Mouse (Mus musculus) small intestine, adult 2 months (tissue): Measurements from ENCODE around the gene Espn. TPM values are rescaled to one million over a fixed set of nuclear protein-coding genes. Genes with fewer than 3 reads are reported as not detected.

Experiments
- H3K27ac ChIP-seq: fragments of 200-500 bp; 2 replicates; pipeline ENCODE4 v1.5.1; 2012; ENCODE audit warnings: low read depth, low read length, control low read depth, inconsistent platforms; ENCODE audit not compliant: insufficient read depth
- H3K27me3 ChIP-seq: fragments of 200-500 bp; 2 replicates; pipeline ENCODE4 v1.6.1; 2012; ENCODE audit warnings: mild to moderate bottlenecking, moderate library complexity, low read length, inconsistent platforms; ENCODE audit not compliant: control insufficient read depth, insufficient read depth
- H3K36me3 ChIP-seq: fragments of 200-500 bp; 2 replicates; pipeline ENCODE4 v1.6.1; 2012; ENCODE audit warnings: mild to moderate bottlenecking, low read length, control low read depth, inconsistent platforms; ENCODE audit not compliant: control insufficient read depth, insufficient read depth
- H3K4me1 ChIP-seq: fragments of 200-500 bp; 2 replicates; pipeline ENCODE4 v1.6.1; 2012; ENCODE audit warnings: low read length, inconsistent platforms, mixed read lengths; ENCODE audit not compliant: control insufficient read depth, insufficient read depth, insufficient read length
- H3K4me3 ChIP-seq: fragments of 200-500 bp; 2 replicates; pipeline ENCODE4 v1.5.1; 2012; ENCODE audit warnings: low read depth, mild to moderate bottlenecking, control low read depth, inconsistent platforms, low read length, moderate library complexity
- CTCF ChIP-seq: fragments of 200-500 bp; IDR thresholded peaks from 2 replicates; pipeline ENCODE4 v1.5.1; 2012; ENCODE audit warnings: low read depth, mild to moderate bottlenecking, control low read depth, inconsistent platforms, low read length, moderate library complexity, mixed read lengths; ENCODE audit not compliant: insufficient replicate concordance, insufficient read length; ENCODE audit errors: extremely low read depth
- POLR2A ChIP-seq: fragments of 200-500 bp; IDR thresholded peaks from 2 replicates; pipeline ENCODE4 v1.6.1; 2012; ENCODE audit warnings: low read depth, mild to moderate bottlenecking, control low read depth, inconsistent platforms, low read length, moderate library complexity
- WGBS: fragments of 180-500 bp; shearing (Covaris S2); methylation state at CpG from one replicate; pipeline ENCODE4 v1.1.7; 2018; 5-methylcytosine and 5-hydroxymethylcytosine counted together
- polyA plus RNA-seq: library from polyadenylated mRNA; depleted of rRNA; stranded (reverse); fragments of >200 nt; gene quantifications from 2 replicates; pipeline ENCODE4 v1.2.3, GENCODE M21; 2012

Espn gene
- polyA plus RNA-seq, 1 experiment, result 572 TPM

GRCm38 (mm10) chr4:152190701-152191100, 38.5 kb upstream of the Espn start:
- no peaks in the 10 kb centered on the region for H3K36me3 ChIP-seq
- H3K4me3 ChIP-seq, result no peak overlapping the region
- peaks cover 27% of the 10 kb centered on the region for H3K4me1 ChIP-seq
- TF ChIP-seq POLR2A (no peak), CTCF (no peak)
- H3K27me3 ChIP-seq, result no peaks in the 10 kb centered on the region
- WGBS, result 66% methylated on average over 5 of the region's 5 CpGs
- H3K27ac ChIP-seq, result no peak overlapping the region; the same call in 1 of the 2 replicates

DNA sequence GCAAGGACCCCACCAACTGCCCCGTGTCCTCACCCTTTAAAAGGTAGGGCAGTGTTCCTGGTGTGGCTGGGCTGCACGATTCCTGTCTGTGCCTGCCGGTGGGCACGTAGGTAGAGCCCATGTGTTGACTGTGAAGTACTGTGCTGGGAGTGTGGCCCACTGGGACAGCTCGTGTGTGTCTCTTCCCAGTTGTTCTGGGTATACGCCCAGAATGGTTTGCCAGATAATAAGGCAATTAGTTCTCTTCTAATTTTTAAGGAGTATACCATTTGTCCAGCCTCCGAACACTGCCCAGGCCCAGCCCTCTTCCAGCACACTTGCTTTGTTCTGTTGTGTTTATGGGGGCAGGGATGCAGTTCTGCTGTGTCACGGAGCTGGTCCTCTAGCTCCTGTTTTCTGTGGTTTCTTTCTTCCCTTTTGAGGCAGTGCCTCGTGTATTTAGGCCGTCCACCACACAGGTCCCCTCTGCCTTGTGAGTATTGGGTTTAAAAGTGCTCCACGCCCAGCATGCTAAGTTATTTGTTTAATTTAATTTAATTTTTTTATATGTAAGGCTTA, 38.0 kb upstream of the Espn start:
- no peak for TF ChIP-seq CTCF
- no peak for TF ChIP-seq POLR2A
- no peaks in the 10 kb centered on the region for H3K36me3 ChIP-seq
- H3K27ac ChIP-seq, result peak overlapping the region; percentile 63
- no peaks in the 10 kb centered on the region for H3K27me3 ChIP-seq
- peaks cover 29% of the 10 kb centered on the region for H3K4me1 ChIP-seq
- no peak overlapping the region for H3K4me3 ChIP-seq
- WGBS, result 74% methylated on average over 11 of the region's 11 CpGs

GRCm38 (mm10) chr4:152189691-152190090, 37.5 kb upstream of the Espn start:
- Histone ChIP-seq H3K4me3 (no peak overlapping the region), H3K27ac (peak overlapping the region; percentile 63), H3K4me1 (peaks cover 31% of the 10 kb centered on the region), H3K36me3 (no peaks in the 10 kb centered on the region), H3K27me3 (no peaks in the 10 kb centered on the region)
- 67% methylated on average over 4 of the region's 4 CpGs for WGBS
- TF ChIP-seq POLR2A, result no peak

DNA sequence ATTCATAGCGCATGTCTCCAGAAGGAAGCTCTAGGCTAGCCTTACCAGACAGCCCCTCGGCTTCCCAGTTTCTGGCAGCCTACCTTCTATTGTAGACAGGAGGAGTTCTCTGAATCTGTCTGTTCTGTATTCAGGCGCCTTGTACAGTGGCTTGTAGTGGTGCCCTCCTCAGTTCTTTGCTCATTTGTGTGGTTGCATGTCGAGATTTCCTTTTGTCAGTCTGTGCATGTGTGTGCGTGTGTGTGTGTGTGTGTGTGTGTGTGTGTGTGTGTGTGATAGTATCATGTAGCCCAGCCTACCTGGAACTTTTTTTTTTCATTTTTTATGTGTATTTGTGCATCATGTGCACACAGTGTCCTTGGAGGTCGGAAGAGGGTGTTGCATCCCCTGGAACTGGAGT, 36.9 kb upstream of the Espn start:
- Histone ChIP-seq H3K27me3 (no peaks in the 10 kb centered on the region), H3K27ac (no peak overlapping the region; the same call in 1 of the 2 replicates), H3K36me3 (no peaks in the 10 kb centered on the region), H3K4me1 (peaks cover 26% of the 10 kb centered on the region), H3K4me3 (no peak overlapping the region)
- TF ChIP-seq CTCF (no peak), POLR2A (no peak)
- 87% methylated on average over 6 of the region's 6 CpGs for WGBS

- Histone ChIP-seq H3K4me1 (peaks cover 26% of the 10 kb centered on the region), H3K27ac (no peak overlapping the region), H3K27me3 (no peaks in the 10 kb centered on the region), H3K36me3 (0 out of 2 replicates have a peak, but pooled peaks cover under 1% of the 10 kb centered on the region), H3K4me3 (no peak overlapping the region)
- WGBS, result 92% methylated on average over 2 of the region's 2 CpGs
- TF ChIP-seq CTCF (no peak), POLR2A (no peak)
These were observed 36.5 kb upstream of the Espn start for GRCm38 (mm10) chr4:152188651-152189050.

GRCm38 (mm10) chr4:152187142-152187541, 35.0 kb upstream of the Espn start:
- no peak overlapping the region for H3K27ac ChIP-seq
- H3K4me1 ChIP-seq, result peaks cover 23% of the 10 kb centered on the region
- no peaks in the 10 kb centered on the region for H3K27me3 ChIP-seq
- H3K4me3 ChIP-seq, result no peak overlapping the region
- TF ChIP-seq POLR2A, result no peak
- no peak for TF ChIP-seq CTCF
- H3K36me3 ChIP-seq, result 0 out of 2 replicates have a peak, but pooled peaks cover 2% of the 10 kb centered on the region
- 80% methylated on average over 9 of the region's 9 CpGs for WGBS

- WGBS, result 70% methylated on average over 14 of the region's 14 CpGs
- TF ChIP-seq CTCF, result no peak
- TF ChIP-seq POLR2A, result no peak
- peak overlapping the region; percentile 7; the same call in 1 of the 2 replicates for H3K4me3 ChIP-seq
- H3K27me3 ChIP-seq, result no peaks in the 10 kb centered on the region
- 0 out of 2 replicates have a peak, but pooled peaks cover 2% of the 10 kb centered on the region for H3K36me3 ChIP-seq
- peaks cover 23% of the 10 kb centered on the region for H3K4me1 ChIP-seq
- H3K27ac ChIP-seq, result peak overlapping the region; percentile 36
These were observed 34.3 kb upstream of the Espn start for GRCm38 (mm10) chr4:152186205-152187082.
